Comparison of ENCODE assay signal across 26 mouse cellular contexts in genomic region chr13:98470321-98470720, GRCm38 (mm10). TPM values are rescaled to one million over a fixed set of nuclear protein-coding genes. Genes with fewer than 3 reads are reported as not detected.
DNase-seq lines count a peak whose midpoint lies in the region; ATAC-seq and TF ChIP-seq lines count a peak whose summit lies in the region.
"Had no signal": no experiment of that assay in that cellular context is flagged by ENCODE, and none has a peak within 500 bp of the region (broad histone marks: within the 10 kb centered on the region; RNA-seq: fewer than 3 reads in every experiment).

No protein-coding gene starts in this region.

- no peak overlapping the region for H3K9ac ChIP-seq in embryonic facial prominence, embryonic 14.5 days (ENCODE audit: low read depth, low read length)
- H3K9ac ChIP-seq: embryonic facial prominence, embryonic 13.5 days; forebrain, embryonic 13.5 days; forebrain, embryonic 15.5 days; forebrain, postnatal 0 days had no signal

- H3K9me3 ChIP-seq in embryonic facial prominence, embryonic 14.5 days (ENCODE audit: control insufficient read depth, low read length) = no peaks in the 10 kb centered on the region
- no peaks in the 10 kb centered on the region for H3K9me3 ChIP-seq in embryonic facial prominence, embryonic 10.5 days
- H3K9me3 ChIP-seq in limb, embryonic 10.5 days (replicated peaks) = no peaks in the 10 kb centered on the region
- H3K9me3 ChIP-seq: embryonic facial prominence, embryonic 13.5 days; forebrain, embryonic 13.5 days; forebrain, embryonic 15.5 days; G1E had no signal

- peak overlapping the region; percentile 10; the same call in 1 of the 2 replicates for H3K4me2 ChIP-seq in embryonic facial prominence, embryonic 14.5 days (ENCODE audit: low read depth, low read length)
- H3K4me2 ChIP-seq: embryonic facial prominence, embryonic 13.5 days; forebrain, embryonic 13.5 days; forebrain, embryonic 15.5 days had no signal

- peaks cover 3% of the 10 kb centered on the region; the same call in 1 of the 2 replicates for H3K27me3 ChIP-seq in embryonic facial prominence, embryonic 14.5 days (replicated peaks; ENCODE audit: control insufficient read depth, insufficient read depth, low read length)
- peaks cover 24% of the 10 kb centered on the region for H3K27me3 ChIP-seq in embryonic facial prominence, embryonic 10.5 days (replicated peaks; ENCODE audit: low read depth, poor library complexity, severe bottlenecking)
- peaks cover 28% of the 10 kb centered on the region for H3K27me3 ChIP-seq in limb, embryonic 10.5 days (ENCODE audit: low read depth, poor library complexity, severe bottlenecking)
- H3K27me3 ChIP-seq: CH12.LX; forebrain, embryonic 13.5 days; forebrain, embryonic 15.5 days; Patski had no signal

- H3K36me3 ChIP-seq in embryonic facial prominence, embryonic 14.5 days (ENCODE audit: control insufficient read depth, insufficient read depth, low read length) = no peaks in the 10 kb centered on the region
- no peaks in the 10 kb centered on the region for H3K36me3 ChIP-seq in embryonic facial prominence, embryonic 10.5 days (replicated peaks)
- H3K36me3 ChIP-seq in limb, embryonic 10.5 days = no peaks in the 10 kb centered on the region
- H3K36me3 ChIP-seq: embryonic facial prominence, embryonic 13.5 days; forebrain, embryonic 15.5 days; G1E had no signal

- H3K4me1 ChIP-seq in embryonic facial prominence, embryonic 14.5 days (ENCODE audit: control insufficient read depth, insufficient read depth, low read length) = no peaks in the 10 kb centered on the region; the same call in 1 of the 2 replicates
- H3K4me1 ChIP-seq in embryonic facial prominence, embryonic 10.5 days = peaks cover 18% of the 10 kb centered on the region
- 0 out of 2 replicates have a peak, but pooled peaks cover 5% of the 10 kb centered on the region for H3K4me1 ChIP-seq in limb, embryonic 10.5 days
- H3K4me1 ChIP-seq: forebrain, embryonic 13.5 days; forebrain, embryonic 15.5 days had no signal

- no peak for TF ChIP-seq CTCF in layer of hippocampus, adult 2 months (conservative IDR thresholded peaks at IDR 0.05)

- ATAC-seq in embryonic facial prominence, embryonic 14.5 days (ENCODE audit: low read depth) = no peak
- ATAC-seq: activated CD4-positive, CD25-positive, alpha-beta regulatory T cell, adult 4 months; CD4-positive, CD25-positive, alpha-beta regulatory T cell, adult 4 months; forebrain, embryonic 13.5 days; forebrain, embryonic 15.5 days; forebrain, postnatal 0 days; Patski had no signal

- no peak overlapping the region for H3K27ac ChIP-seq in embryonic facial prominence, embryonic 14.5 days (replicated peaks; ENCODE audit: low read depth, low read length)
- H3K27ac ChIP-seq in embryonic facial prominence, embryonic 10.5 days (replicated peaks) = no peak overlapping the region
- 0 out of 2 replicates have a peak overlapping the region, but pooled peaks have one; percentile 8 for H3K27ac ChIP-seq in layer of hippocampus, adult 2 months
- H3K27ac ChIP-seq in limb, embryonic 10.5 days = no peak overlapping the region
- H3K27ac ChIP-seq: embryonic facial prominence, embryonic 13.5 days; forebrain, embryonic 13.5 days; forebrain, embryonic 15.5 days had no signal

- DNase-seq in embryonic facial prominence, embryonic 14.5 days (ENCODE audit: low spot score) = peak; percentile 53
- no peak for DNase-seq in embryonic facial prominence, embryonic 10.5 days (ENCODE audit: low spot score)
- peak; percentile 84 for DNase-seq in heart, adult 11 months
- DNase-seq in heart, postnatal 4 days = no peak
- no peak for DNase-seq in layer of hippocampus, adult 2 months (ENCODE audit: low spot score in 2 of 2)
- no peak for DNase-seq in layer of hippocampus, postnatal 36 days
- DNase-seq in limb, embryonic 10.5 days (ENCODE audit: low spot score) = no peak
- DNase-seq: adrenal gland, adult 8-10 months; adrenal gland, postnatal 14 days; adrenal gland, postnatal 36 days; B cell, adult 2 months; cerebellum, adult 11-12 months; cerebellum, adult 2 months; cerebellum, adult 9-10 months; cerebellum, postnatal 25 days; forebrain, postnatal 0 days had no signal

- H3K4me3 ChIP-seq in embryonic facial prominence, embryonic 14.5 days (ENCODE audit: low read depth, low read length) = no peak overlapping the region
- no peak overlapping the region for H3K4me3 ChIP-seq in embryonic facial prominence, embryonic 10.5 days
- no peak overlapping the region for H3K4me3 ChIP-seq in layer of hippocampus, adult 2 months
- no peak overlapping the region for H3K4me3 ChIP-seq in limb, embryonic 10.5 days
- H3K4me3 ChIP-seq: embryonic facial prominence, embryonic 13.5 days; erythroblast, embryonic 14.5 days; forebrain, embryonic 13.5 days; forebrain, embryonic 15.5 days had no signal

- 55% methylated on average over 12 of the region's 12 CpGs for WGBS in embryonic facial prominence, embryonic 14.5 days
- WGBS in embryonic facial prominence, embryonic 10.5 days = 71% methylated on average over 12 of the region's 12 CpGs
- 78% methylated on average over 12 of the region's 12 CpGs for WGBS in limb, embryonic 10.5 days

RNA-seq across cellular contexts. Expression of gene Gm10320, which starts 21.5 kb away (rescaled TPM):
- 1.5 and 2.4 TPM in 2 replicates for polyA plus RNA-seq in embryonic facial prominence, embryonic 14.5 days (2014; fragmentation: Nextera tagmentation; extraction: Ambion mirVana)
- 0.79 and 0.88 TPM in 2 replicates for polyA plus RNA-seq in embryonic facial prominence, embryonic 10.5 days (2016; fragmentation: Nextera tagmentation; extraction: Ambion mirVana)
- not detected for total RNA-seq in heart, postnatal 4 days (2021)
- not detected for total RNA-seq in layer of hippocampus, adult 2 months (2021)
- not detected for total RNA-seq in layer of hippocampus, postnatal 36 days (2021)
- polyA plus RNA-seq in limb, embryonic 10.5 days (2016; fragmentation: Nextera tagmentation; extraction: Ambion mirVana) = 0.70 and 1.5 TPM in 2 replicates
- total RNA-seq: adrenal gland, adult 18-20 months; adrenal gland, postnatal 14 days; forebrain, postnatal 0 days had no signal

Comparison
In these comparisons a context has a peak if more than half of its experiments do, and no peak if none do; other contexts are left out.
1. DNase-seq: peak in embryonic facial prominence, embryonic 14.5 days (single experiment) and heart, adult 11 months (single experiment); none in embryonic facial prominence, embryonic 10.5 days (single experiment), heart, postnatal 4 days (single experiment), layer of hippocampus, adult 2 months (0 of 2), layer of hippocampus, postnatal 36 days (0 of 2) and limb, embryonic 10.5 days (single experiment).